Mouse (Mus musculus) cortical plate, adult 2 months (tissue): ENCODE results near the gene Mfsd5. TPM values are rescaled to one million over a fixed set of nuclear protein-coding genes. Genes with fewer than 3 reads are reported as not detected.

Experiments used
- H3K27ac ChIP-seq: fragments of 200-500 bp; 2 replicates; pipeline ENCODE4 v1.5.1; 2012; ENCODE audit warnings: low read length, control low read depth, inconsistent platforms; ENCODE audit not compliant: insufficient read depth
- H3K4me1 ChIP-seq: fragments of 200-500 bp; 2 replicates; pipeline ENCODE4 v1.6.1; 2011; ENCODE audit warnings: low read length; ENCODE audit not compliant: control insufficient read depth, insufficient read depth
- H3K4me3 ChIP-seq: fragments of 200-500 bp; 2 replicates; pipeline ENCODE4 v1.5.1; 2011; ENCODE audit warnings: mild to moderate bottlenecking, low read length, control low read depth; ENCODE audit not compliant: insufficient read depth
- CTCF ChIP-seq: fragments of 200-500 bp; IDR thresholded peaks from 2 replicates; pipeline ENCODE4 v1.5.1; 2011; ENCODE audit warnings: mild to moderate bottlenecking, control low read depth, low read length; ENCODE audit not compliant: insufficient read depth; ENCODE audit errors: extremely low read depth
- POLR2A ChIP-seq: fragments of 200-500 bp; IDR thresholded peaks from 2 replicates; pipeline ENCODE4 v1.6.1; 2011; ENCODE audit warnings: mild to moderate bottlenecking, low read length, control low read depth; ENCODE audit not compliant: insufficient read depth; ENCODE audit errors: extremely low read depth
- polyA plus RNA-seq: library from polyadenylated mRNA; depleted of rRNA; stranded (reverse); fragments of >200 nt; gene quantifications from 2 replicates; pipeline ENCODE4 v1.2.3, GENCODE M21; 2012; rRNA removed

Mfsd5 gene
- polyA plus RNA-seq, 1 experiment, result 55.5 TPM

DNA sequence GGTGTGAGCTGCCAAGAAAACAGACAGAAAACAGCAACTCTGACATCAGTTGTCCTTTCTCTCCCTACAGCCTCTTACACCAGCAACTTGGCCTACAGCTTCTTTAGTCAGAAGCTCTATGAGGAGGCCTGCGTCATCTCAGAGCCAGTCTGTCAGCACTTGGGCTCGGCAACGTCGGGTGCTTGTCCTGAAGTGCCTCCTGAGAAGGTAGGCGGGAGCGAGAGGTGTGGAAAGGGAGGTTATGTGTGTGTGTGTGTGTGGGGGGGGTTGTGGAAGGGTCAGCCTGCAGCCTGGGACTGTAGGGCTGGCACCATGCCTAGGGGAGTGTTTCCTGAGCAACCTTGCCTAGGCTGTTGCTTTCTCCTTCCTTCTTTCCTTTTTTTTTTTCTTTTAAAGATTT lies 23.3 kb downstream of the Mfsd5 start:
- Histone ChIP-seq H3K4me1 (no peaks in the 10 kb centered on the region), H3K27ac (no peak overlapping the region), H3K4me3 (no peak overlapping the region)
- TF ChIP-seq POLR2A (no peak), CTCF (no peak)

DNA sequence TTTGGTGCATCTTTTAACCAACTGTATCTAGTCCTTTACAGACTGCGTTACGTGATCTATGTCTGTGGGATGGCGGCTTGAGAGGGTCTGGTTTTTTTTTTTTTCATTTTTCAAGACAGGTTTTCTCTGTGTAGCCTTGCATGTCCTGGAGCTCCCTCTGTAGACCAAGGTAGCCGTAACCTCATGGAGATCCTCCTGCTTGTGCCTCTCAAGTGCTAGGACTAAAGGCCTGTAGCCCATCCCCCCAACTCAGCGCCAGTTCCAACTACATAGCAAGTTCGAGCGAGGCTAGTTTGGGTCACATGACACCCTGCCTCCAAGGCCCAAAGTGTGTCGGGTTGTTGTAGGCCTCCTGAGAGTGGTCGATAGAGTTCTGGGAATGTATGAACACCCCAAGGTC lies 29.5 kb downstream of the Mfsd5 start:
- Histone ChIP-seq H3K4me3 (no peak overlapping the region), H3K27ac (no peak overlapping the region), H3K4me1 (no peaks in the 10 kb centered on the region)
- TF ChIP-seq CTCF (no peak), POLR2A (no peak)

DNA sequence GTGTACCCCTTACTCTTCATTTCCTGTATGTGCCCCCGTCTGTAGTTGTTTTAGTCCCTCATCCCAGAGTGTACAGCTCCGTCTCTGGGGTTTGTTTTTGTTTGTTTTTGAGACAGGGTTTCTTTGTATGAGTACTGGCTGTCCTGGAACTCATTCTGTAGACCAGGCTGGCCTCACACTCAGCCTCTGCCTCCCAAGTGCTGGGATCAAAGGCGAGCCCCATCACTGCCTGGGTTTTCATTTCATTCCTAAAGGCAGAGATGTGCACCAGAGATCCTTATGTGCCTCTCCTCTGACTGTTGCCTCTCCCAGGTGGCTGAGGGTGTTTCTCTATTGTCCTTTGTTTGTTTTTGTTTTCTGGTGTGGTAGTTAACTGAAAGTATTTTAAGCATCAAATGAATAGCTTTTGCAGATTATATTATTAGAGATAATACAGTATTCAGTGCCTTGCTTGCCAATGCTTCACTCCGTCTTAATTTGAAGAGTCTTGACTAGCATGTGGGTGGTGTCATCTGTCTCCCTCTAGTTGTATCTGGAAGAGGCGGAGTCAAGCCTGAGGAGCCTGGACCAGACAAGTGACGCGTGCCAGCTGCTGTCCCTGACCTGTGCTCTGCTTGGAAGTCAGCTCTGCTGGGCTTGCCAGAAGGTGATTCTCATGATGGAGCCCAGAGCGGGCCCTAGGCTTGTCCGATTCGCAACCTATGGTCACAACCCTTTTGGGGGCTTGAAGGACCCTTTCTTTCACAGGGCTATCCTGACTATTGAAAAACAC lies 31.0 kb downstream of the Mfsd5 start:
- no peak overlapping the region for H3K27ac ChIP-seq
- no peaks in the 10 kb centered on the region for H3K4me1 ChIP-seq
- no peak overlapping the region for H3K4me3 ChIP-seq
- no peak for TF ChIP-seq POLR2A
- no peak for TF ChIP-seq CTCF

DNA sequence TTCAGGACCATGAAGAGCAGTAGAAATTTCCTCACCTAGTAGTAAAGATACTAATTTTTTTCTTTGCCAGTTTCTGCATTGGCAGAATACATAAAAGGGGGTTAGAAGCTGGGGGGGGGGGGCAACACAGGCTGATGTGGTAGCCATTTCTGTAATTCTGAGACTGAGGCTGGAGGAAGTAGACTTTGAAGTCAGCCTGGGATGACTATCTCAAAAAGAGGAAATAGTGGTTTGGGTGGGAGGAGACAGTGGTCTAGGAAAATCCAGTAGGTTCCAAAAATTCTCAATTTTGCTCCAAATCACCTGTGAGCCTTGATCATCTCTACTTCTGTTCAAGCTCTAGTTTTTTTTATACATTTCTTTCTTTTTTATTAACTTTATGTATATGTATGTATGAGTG lies 32.2 kb downstream of the Mfsd5 start:
- Histone ChIP-seq H3K4me1 (no peaks in the 10 kb centered on the region), H3K27ac (no peak overlapping the region), H3K4me3 (no peak overlapping the region)
- TF ChIP-seq CTCF (no peak), POLR2A (no peak)

DNA sequence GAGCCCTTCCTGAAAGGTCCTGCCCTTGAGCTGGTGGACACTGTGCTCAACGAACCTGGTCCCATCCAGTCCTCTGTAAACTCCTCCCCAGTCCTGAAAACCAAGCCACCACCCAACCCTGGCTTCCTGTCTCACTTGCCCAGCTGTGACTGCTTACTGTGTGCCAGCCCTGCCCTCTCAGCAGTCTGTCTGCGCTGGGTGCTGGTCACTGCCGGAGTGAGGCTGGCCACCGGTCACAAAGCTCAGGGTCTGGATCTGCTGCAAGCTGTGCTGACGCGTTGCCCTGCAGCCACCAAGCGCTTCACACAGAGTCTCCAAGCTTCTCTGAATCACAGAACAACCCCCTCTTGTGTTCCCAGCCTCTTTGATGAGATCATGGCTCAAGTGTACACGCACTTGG lies 36.0 kb downstream of the Mfsd5 start:
- TF ChIP-seq CTCF, result no peak
- TF ChIP-seq POLR2A, result no peak
- H3K4me3 ChIP-seq, result no peak overlapping the region
- no peak overlapping the region for H3K27ac ChIP-seq
- H3K4me1 ChIP-seq, result no peaks in the 10 kb centered on the region

DNA sequence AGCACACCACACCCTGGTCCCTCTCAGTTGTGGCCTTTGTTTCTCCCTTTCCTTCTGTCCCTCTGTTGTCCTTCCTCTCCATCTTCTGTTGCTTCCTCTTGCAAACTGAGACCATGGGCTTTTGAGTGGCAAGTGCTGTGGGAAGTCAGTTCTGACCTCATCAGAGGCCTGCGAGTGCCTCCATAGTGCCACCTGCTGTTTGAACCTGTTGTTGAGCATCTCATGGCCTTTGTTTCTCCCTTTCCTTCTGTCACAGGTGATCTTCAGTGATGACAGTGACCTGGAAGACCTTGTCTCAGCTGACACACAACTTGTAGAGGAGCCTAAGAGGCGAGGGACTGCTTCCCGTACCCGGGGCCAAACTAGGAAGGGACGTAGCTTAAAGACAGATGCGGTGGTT lies 37.0 kb downstream of the Mfsd5 start:
- no peak overlapping the region for H3K27ac ChIP-seq
- H3K4me3 ChIP-seq, result no peak overlapping the region
- TF ChIP-seq POLR2A (no peak), CTCF (peak; percentile 75)
- no peaks in the 10 kb centered on the region for H3K4me1 ChIP-seq

DNA sequence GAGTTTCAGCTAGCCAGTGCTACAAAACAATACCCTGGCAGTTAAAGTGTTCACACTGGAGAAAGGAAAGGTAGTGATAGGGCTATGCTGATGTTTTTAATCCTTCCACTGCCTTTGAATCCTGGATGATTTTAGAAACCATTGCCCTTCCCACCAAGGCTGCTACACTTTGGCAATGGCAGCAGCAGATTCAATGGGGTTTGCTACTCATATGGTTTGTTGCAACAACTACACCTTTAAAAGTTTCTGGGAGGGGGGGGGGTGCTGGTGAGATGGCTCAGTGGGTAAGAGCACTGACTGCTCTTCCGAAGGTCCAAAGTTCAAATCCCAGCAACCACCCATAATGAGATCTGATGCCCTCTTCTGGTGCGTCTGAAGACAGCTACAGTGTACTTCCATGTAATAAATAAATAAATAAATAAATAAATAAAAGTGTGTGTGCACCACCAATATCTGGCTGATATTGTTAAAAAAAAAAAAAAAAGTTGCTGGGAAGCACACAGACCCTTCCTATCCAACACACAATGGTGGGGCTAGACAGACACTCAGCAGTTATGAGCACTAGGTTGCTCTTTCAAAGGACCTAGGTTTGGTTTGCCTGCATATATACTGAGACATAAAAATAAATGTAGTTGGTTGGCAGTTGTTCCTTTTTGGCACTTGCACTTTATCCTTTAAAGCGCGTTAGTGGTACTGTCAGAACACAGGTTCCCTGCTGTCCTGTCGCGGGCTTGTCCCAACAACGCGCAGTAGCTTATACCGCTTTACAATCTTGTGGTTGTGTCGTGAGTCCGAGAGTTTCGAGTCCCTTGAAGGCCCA lies 45.6 kb downstream of the Mfsd5 start:
- TF ChIP-seq CTCF, result no peak
- no peak for TF ChIP-seq POLR2A
- H3K27ac ChIP-seq, result no peak overlapping the region
- H3K4me3 ChIP-seq, result no peak overlapping the region; the same call in 1 of the 2 replicates
- no peaks in the 10 kb centered on the region; the same call in 1 of the 2 replicates for H3K4me1 ChIP-seq

DNA sequence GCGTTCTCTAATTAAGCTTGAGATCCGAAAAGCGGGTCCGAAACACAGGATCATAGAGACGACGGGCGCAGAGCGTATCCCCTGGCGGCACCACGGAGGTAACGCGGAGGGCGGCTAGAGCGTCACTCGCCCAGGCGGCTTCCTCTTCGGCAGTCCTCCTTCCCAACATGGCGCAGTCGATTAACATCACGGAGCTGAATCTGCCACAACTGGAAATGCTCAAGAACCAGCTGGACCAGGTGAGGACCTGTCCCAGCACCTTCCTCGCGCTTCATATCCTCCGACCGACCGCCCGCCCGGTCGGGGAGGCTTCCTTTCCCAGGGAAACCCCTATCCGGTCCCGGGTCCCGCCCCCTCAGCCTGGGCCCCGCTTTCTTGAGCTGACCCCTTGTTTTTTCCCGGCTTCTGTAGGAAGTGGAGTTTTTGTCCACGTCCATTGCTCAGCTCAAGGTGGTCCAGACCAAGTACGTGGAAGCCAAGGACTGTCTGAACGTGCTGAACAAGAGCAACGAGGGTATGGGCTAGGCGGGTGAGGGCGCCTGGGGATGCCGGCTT lies 46.8 kb downstream of the Mfsd5 start, which contains the start of gene Pfdn5:
Gene Pfdn5 (plus strand): TSS at position 95 of the 555 bp plus-strand sequence.
- Histone ChIP-seq H3K4me3 (peak within 1 kb of the TSS; percentile 97), H3K4me1 (no peaks in the 10 kb centered on the region; the same call in 1 of the 2 replicates), H3K27ac (peak within 1 kb of the TSS; percentile 56; the same call in 1 of the 2 replicates)
- TF ChIP-seq CTCF (0 out of 2 replicates have a peak, but pooled peaks have one; percentile 6), POLR2A (peak; percentile 63; the same call in 1 of the 2 replicates)

DNA sequence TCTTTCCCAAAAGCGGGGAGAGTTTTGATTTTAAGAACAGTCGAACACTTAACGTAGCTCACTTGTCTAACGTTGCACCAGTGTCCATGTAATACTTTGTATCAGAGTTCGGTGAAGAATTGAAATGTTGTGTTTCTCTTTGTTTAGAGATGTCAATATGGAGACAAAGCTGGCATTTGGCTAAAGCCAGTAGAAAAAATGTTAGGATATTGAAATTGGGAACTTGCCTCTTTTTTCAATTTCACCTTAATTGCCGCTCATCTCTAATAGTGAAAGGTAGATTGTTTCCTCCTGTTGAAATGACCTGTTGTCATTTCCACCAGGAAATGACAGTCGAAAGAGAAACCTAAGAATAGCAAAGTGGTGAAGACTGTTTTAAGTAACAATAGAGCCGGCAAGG lies 47.6 kb downstream of the Mfsd5 start:
- peak overlapping the region; percentile 97 for H3K4me3 ChIP-seq
- TF ChIP-seq CTCF (no peak), POLR2A (no peak)
- H3K27ac ChIP-seq, result no peak overlapping the region
- H3K4me1 ChIP-seq, result no peaks in the 10 kb centered on the region; the same call in 1 of the 2 replicates

Other genes with a start within 250 kb of the Mfsd5 start
- 100 and 107 TPM in 2 replicates for gene Eif4b, start 205.7 kb upstream of the Mfsd5 start, polyA plus RNA-seq
- gene Tns2, start 179.0 kb upstream of the Mfsd5 start, polyA plus RNA-seq, result 19.4 and 20.5 TPM in 2 replicates
- gene Spryd3, start 143.2 kb upstream of the Mfsd5 start, polyA plus RNA-seq, result 152 and 156 TPM in 2 replicates
- gene Igfbp6, start 135.1 kb upstream of the Mfsd5 start, polyA plus RNA-seq, result 69.5 and 71.7 TPM in 2 replicates
- 0.17 and 0.28 TPM in 2 replicates for gene Soat2, start 128.9 kb upstream of the Mfsd5 start, polyA plus RNA-seq
- gene Zfp740, start 76.2 kb upstream of the Mfsd5 start, polyA plus RNA-seq, result 51.3 and 57.6 TPM in 2 replicates
- gene Csad, start 74.7 kb upstream of the Mfsd5 start, polyA plus RNA-seq, result 34.6 and 39.7 TPM in 2 replicates
- gene Itgb7, start 47.5 kb upstream of the Mfsd5 start, polyA plus RNA-seq, result 0.86 and 1.5 TPM in 2 replicates
- 11.3 and 12.3 TPM in 2 replicates for gene Rarg, start 21.9 kb upstream of the Mfsd5 start, polyA plus RNA-seq
- 0.04 and 0.15 TPM in 2 replicates for gene Gm9918, start 8.9 kb upstream of the Mfsd5 start, polyA plus RNA-seq
- 0.52 and 1.6 TPM in 2 replicates for gene Espl1, start 16.8 kb downstream of the Mfsd5 start, polyA plus RNA-seq
- gene Pfdn5, start 46.7 kb downstream of the Mfsd5 start, polyA plus RNA-seq, result 466 and 495 TPM in 2 replicates
- 87.0 and 92.7 TPM in 2 replicates for gene Myg1, start 52.3 kb downstream of the Mfsd5 start, polyA plus RNA-seq
- gene Aaas, start 71.3 kb downstream of the Mfsd5 start, polyA plus RNA-seq, result 20.2 and 23.2 TPM in 2 replicates
- gene Sp7, start 87.7 kb downstream of the Mfsd5 start, polyA plus RNA-seq, result 1.6 and 2.3 TPM in 2 replicates
- 10.3 and 10.5 TPM in 2 replicates for gene Sp1, start 126.7 kb downstream of the Mfsd5 start, polyA plus RNA-seq
- 1.2 and 1.4 TPM in 2 replicates for gene Amhr2, start 165.9 kb downstream of the Mfsd5 start, polyA plus RNA-seq
- gene Prr13, start 179.6 kb downstream of the Mfsd5 start, polyA plus RNA-seq, result 85.6 and 90.3 TPM in 2 replicates
- 415 and 432 TPM in 2 replicates for gene Pcbp2, start 191.1 kb downstream of the Mfsd5 start, polyA plus RNA-seq
- not detected in 2 replicates for gene Gm10337, start 224.3 kb downstream of the Mfsd5 start, polyA plus RNA-seq
- gene Map3k12, start 237.6 kb downstream of the Mfsd5 start, polyA plus RNA-seq, result 98.9 and 105 TPM in 2 replicates
- 62.7 and 74.0 TPM in 2 replicates for gene Tarbp2, start 238.7 kb downstream of the Mfsd5 start, polyA plus RNA-seq
- 5.8 and 6.1 TPM in 2 replicates for gene Npff, start 245.5 kb downstream of the Mfsd5 start, polyA plus RNA-seq